Mouse (Mus musculus) myocyte (in vitro differentiated cells): Measurements from ENCODE around the gene Ehbp1l1.

Source experiments
- E2F4 ChIP-seq: IDR thresholded peaks from one replicate; pipeline ENCODE4 v1.6.1; 2011; ENCODE audit warnings: mild to moderate bottlenecking, control low read depth, moderate library complexity; ENCODE audit not compliant: insufficient read depth
- MAX ChIP-seq: IDR thresholded peaks from one replicate; pipeline ENCODE4 v1.6.1; 2011; ENCODE audit warnings: low read depth, mild to moderate bottlenecking, control low read depth
- MYOD1 ChIP-seq, 3 experiments: IDR thresholded peaks; one replicate each; pipeline ENCODE4 v1.6.1; 2011; ENCODE audit warnings: control low read depth in 2 of 3, low read depth in 2 of 3, mild to moderate bottlenecking in 2 of 3, moderate library complexity in 1 of 3; ENCODE audit not compliant: insufficient read length in 2 of 3, control insufficient read depth in 1 of 3
- POLR2A ChIP-seq: IDR thresholded peaks from one replicate; pipeline ENCODE4 v1.6.1; 2011; ENCODE audit warnings: low read depth, mild to moderate bottlenecking, control low read depth, moderate library complexity; ENCODE audit not compliant: insufficient read length
- SRF ChIP-seq: IDR thresholded peaks from one replicate; pipeline ENCODE4 v1.6.1; 2011; ENCODE audit warnings: low read depth; ENCODE audit not compliant: control insufficient read depth, insufficient read length
- TCF3 ChIP-seq: IDR thresholded peaks from one replicate; pipeline ENCODE4 v1.6.1; 2011; ENCODE audit warnings: low read depth, control low read depth; ENCODE audit not compliant: insufficient read length
- USF1 ChIP-seq: IDR thresholded peaks from one replicate; pipeline ENCODE4 v1.6.1; 2011; ENCODE audit warnings: low read depth, mild to moderate bottlenecking, control low read depth, moderate library complexity

GRCm38 (mm10) chr19:5704801-5705571 is 21.1 kb downstream of the Ehbp1l1 start:
- no peak for TF ChIP-seq POLR2A
- TF ChIP-seq USF1, result no peak
- TF ChIP-seq MAX, result no peak
- no peak for TF ChIP-seq MYOD1 (IDR thresholded peaks at IDR 0.05; ENCODE audit: control insufficient read depth in 1 of 3, insufficient read length in 2 of 3, low read depth in 2 of 3)
- no peak for TF ChIP-seq SRF
- TF ChIP-seq TCF3, result no peak
- no peak for TF ChIP-seq E2F4
